In the genomic region with DNA sequence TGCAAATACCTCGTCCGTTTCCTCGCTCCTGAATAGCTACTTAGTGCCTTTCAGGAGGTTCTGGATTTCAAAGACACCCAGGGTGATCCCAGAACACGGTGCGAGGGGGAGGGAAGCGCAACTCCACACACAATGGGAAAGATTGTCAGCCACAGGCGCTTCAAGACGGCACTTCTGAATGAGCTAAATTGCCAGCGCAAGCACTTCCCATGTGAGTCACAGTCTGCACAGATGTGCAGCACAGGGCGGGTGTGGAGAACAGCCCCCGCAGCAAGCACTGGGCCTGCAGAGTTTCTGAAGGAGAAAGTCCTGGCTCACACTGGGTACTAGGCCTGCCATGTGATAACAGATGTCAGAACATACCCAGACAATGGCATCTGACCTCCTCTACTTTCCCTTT, we compare ENCODE assay signal across 9 mouse cellular contexts.
DNase-seq lines count a peak whose midpoint lies in the region; ATAC-seq lines count a peak whose summit lies in the region.
"Had no signal": no experiment of that assay in that cellular context is flagged by ENCODE, and none has a peak within 500 bp of the region (broad histone marks: within the 10 kb centered on the region; RNA-seq: fewer than 3 reads in every experiment).

No protein-coding gene starts in this region.

- peak overlapping the region; percentile 60 for H3K27ac ChIP-seq in forebrain, embryonic 16.5 days (ENCODE audit: low read length)

- DNase-seq in left cerebral cortex, adult 11 months (ENCODE audit: low spot score), result peak; percentile 74
- DNase-seq in left cerebral cortex, postnatal 4 days, result no peak
- DNase-seq in layer of hippocampus, adult 9-11 months, result peak; percentile 65
- DNase-seq in right cerebral cortex, postnatal 36 days (ENCODE audit: low spot score in 2 of 2), result peak; percentile 78 to 84
- no peak for DNase-seq in testis, postnatal 10 days (ENCODE audit: low spot score)
- no peak for DNase-seq in ovary, adult 18-20 months (ENCODE audit: low spot score)
- DNase-seq: cerebellum, postnatal 10 days had no signal

- no peaks in the 10 kb centered on the region for H3K27me3 ChIP-seq in forebrain, embryonic 16.5 days (replicated peaks; ENCODE audit: control insufficient read depth, insufficient read depth, low read length)

- H3K4me2 ChIP-seq in forebrain, embryonic 16.5 days (ENCODE audit: low read length), result no peak overlapping the region

- no peak overlapping the region for H3K9ac ChIP-seq in forebrain, embryonic 16.5 days (replicated peaks; ENCODE audit: low read depth, low read length)

- ATAC-seq in forebrain, embryonic 16.5 days, result peak; percentile 85
- no peak for ATAC-seq in megakaryocyte progenitor cell, adult 5-6 weeks (replicated peaks; ENCODE audit: poor library complexity)

- no peak overlapping the region for H3K4me3 ChIP-seq in forebrain, embryonic 16.5 days (replicated peaks; ENCODE audit: low read length)

- H3K9me3 ChIP-seq in forebrain, embryonic 16.5 days (ENCODE audit: control insufficient read depth, low read length), result no peaks in the 10 kb centered on the region

- peaks cover 14% of the 10 kb centered on the region for H3K4me1 ChIP-seq in forebrain, embryonic 16.5 days (replicated peaks; ENCODE audit: control insufficient read depth, insufficient read depth, low read length)

- H3K36me3 ChIP-seq in forebrain, embryonic 16.5 days (ENCODE audit: control insufficient read depth, insufficient read depth), result no peaks in the 10 kb centered on the region

- intact Hi-C loops in left cerebral cortex, postnatal 4 days (cut with DNase I), result no loop called here

- 30% methylated on average over 11 of the region's 11 CpGs for WGBS in forebrain, embryonic 16.5 days

Comparison
In these comparisons a context has a peak if more than half of its experiments do, and no peak if none do; other contexts are left out.
1. DNase-seq: peak in left cerebral cortex, adult 11 months (single experiment), layer of hippocampus, adult 9-11 months (single experiment) and right cerebral cortex, postnatal 36 days (2 of 2); none in left cerebral cortex, postnatal 4 days (single experiment), testis, postnatal 10 days (single experiment) and ovary, adult 18-20 months (single experiment).